Mouse (Mus musculus) hindbrain, embryonic 13.5 days (tissue): ENCODE data around the gene Btbd16. TPM values are rescaled to one million over a fixed set of nuclear protein-coding genes. Genes with fewer than 3 reads are reported as not detected.

Source experiments
- ATAC-seq: fragments of 200-750 bp; cut with Nextera tagmentation; 2 replicates; pipeline ENCODE4 v1.8.0; 2017; ENCODE audit warnings: moderate TSS enrichment; ENCODE audit not compliant: low FRiP score
- H3K27ac ChIP-seq: fragments of 300-500 bp; sonication (generic); 2 replicates; pipeline ENCODE4 v1.5.1; 2015; ENCODE audit warnings: inconsistent platforms, mild to moderate bottlenecking, moderate library complexity
- H3K27me3 ChIP-seq: fragments of 300-500 bp; sonication (generic); 2 replicates; pipeline ENCODE4 v1.6.1; 2015; ENCODE audit warnings: mild to moderate bottlenecking, inconsistent platforms
- H3K36me3 ChIP-seq: fragments of 300-500 bp; sonication (generic); 2 replicates; pipeline ENCODE4 v1.6.1; 2015; ENCODE audit warnings: mild to moderate bottlenecking, inconsistent platforms
- H3K4me1 ChIP-seq: fragments of 300-500 bp; sonication (generic); replicated peaks from 2 replicates; pipeline ENCODE4 v1.6.1; 2015; ENCODE audit warnings: inconsistent platforms
- H3K4me2 ChIP-seq: fragments of 300-500 bp; sonication (generic); 2 replicates; pipeline ENCODE4 v1.6.1; 2015; ENCODE audit warnings: inconsistent platforms, mild to moderate bottlenecking, moderate library complexity
- H3K4me3 ChIP-seq: fragments of 300-500 bp; sonication (generic); 2 replicates; pipeline ENCODE4 v1.5.1; 2015; ENCODE audit warnings: mild to moderate bottlenecking, inconsistent platforms
- H3K9ac ChIP-seq: fragments of 300-500 bp; sonication (generic); 2 replicates; pipeline ENCODE4 v1.6.1; 2015; ENCODE audit warnings: mild to moderate bottlenecking, inconsistent platforms
- H3K9me3 ChIP-seq: fragments of 300-500 bp; sonication (generic); 2 replicates; pipeline ENCODE4 v1.6.1; 2016; ENCODE audit warnings: inconsistent platforms
- WGBS: fragments of 180-500 bp; shearing (Covaris S2); methylation state at CpG from one replicate; pipeline ENCODE4 v1.1.7; 2015; 5-methylcytosine and 5-hydroxymethylcytosine counted together
- polyA plus RNA-seq: library from polyadenylated mRNA; unstranded; fragments of >200 nt; fragmentation: Nextera tagmentation; extraction: Ambion mirVana; gene quantifications from 2 replicates; pipeline ENCODE4 v1.2.1, GENCODE M21; 2015

Btbd16 gene
- polyA plus RNA-seq, 1 experiment from 2014 or later, result 0.16 TPM

DNA sequence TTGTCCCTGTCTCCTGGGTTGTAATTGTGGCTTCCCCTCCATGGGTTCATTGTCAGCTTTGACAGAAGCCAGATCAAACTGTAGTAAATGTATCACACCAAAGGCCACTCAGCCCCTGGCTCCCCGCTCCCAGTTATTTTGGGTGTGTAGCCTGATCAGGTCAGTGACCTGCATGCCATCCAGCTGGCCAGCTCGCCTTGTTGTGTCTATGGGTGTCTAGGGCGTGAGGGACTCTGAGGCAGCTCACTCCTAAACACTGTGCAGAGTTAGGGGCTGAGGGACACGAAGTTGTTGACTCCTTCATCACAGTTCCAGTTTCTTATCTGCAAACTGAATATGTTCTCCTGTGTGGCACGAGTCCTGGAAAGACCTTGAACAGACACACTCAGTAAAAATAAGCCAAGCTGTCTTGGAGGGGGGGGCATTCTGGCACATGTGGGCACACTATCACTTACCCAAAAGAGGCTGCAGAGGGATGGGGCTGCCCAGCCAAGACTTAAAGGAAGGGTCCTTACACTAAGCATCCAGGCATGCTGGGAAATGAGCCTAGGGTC, 7.1 kb downstream of the Btbd16 start:
- WGBS, result 76% methylated on average over 5 of the region's 5 CpGs
- ATAC-seq, result no peak
- H3K9me3 ChIP-seq, result no peaks in the 10 kb centered on the region
- no peak overlapping the region for H3K4me2 ChIP-seq
- H3K27ac ChIP-seq, result no peak overlapping the region
- H3K36me3 ChIP-seq, result no peaks in the 10 kb centered on the region
- H3K27me3 ChIP-seq, result no peaks in the 10 kb centered on the region
- no peak overlapping the region for H3K4me3 ChIP-seq
- no peaks in the 10 kb centered on the region; the same call in 1 of the 2 replicates for H3K4me1 ChIP-seq
- H3K9ac ChIP-seq, result no peak overlapping the region

DNA sequence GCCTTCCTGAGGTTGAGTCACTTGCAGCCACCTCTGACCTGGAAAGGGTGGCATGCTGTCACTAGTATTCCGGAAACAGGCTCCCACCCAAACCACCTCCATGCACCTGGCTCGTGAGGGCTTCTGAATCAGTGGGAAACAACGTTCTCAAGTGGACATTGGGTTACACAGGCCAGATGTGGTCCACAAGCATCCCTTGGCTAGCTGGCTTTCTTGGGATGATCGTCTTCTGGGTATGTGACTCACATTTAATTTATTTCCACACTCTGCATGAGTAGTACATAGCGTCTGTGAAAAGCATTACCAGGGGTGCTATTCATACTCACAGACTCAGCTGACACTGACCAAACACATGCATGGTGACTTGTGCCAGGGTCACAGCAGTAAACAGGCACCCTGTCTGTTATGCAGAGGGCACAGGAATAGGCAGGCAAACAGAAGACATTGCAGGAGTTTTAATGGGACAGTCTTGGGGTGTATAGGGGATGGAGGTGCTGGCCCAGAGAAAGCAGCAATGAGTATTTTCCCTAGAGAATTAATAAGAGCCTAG, 8.7 kb downstream of the Btbd16 start:
- 83% methylated on average over 5 of the region's 5 CpGs for WGBS
- Histone ChIP-seq H3K27ac (no peak overlapping the region), H3K4me3 (no peak overlapping the region), H3K9me3 (no peaks in the 10 kb centered on the region), H3K27me3 (no peaks in the 10 kb centered on the region), H3K36me3 (no peaks in the 10 kb centered on the region), H3K4me1 (no peaks in the 10 kb centered on the region; the same call in 1 of the 2 replicates), H3K4me2 (no peak overlapping the region), H3K9ac (no peak overlapping the region)
- no peak for ATAC-seq

- 80% methylated on average over 12 of the region's 12 CpGs for WGBS
- ATAC-seq, result no peak
These were observed 12.2 kb downstream of the Btbd16 start for GRCm38 (mm10) chr7:130785923-130786575.

GRCm38 (mm10) chr7:130786708-130787107, 12.8 kb downstream of the Btbd16 start:
- no peak for ATAC-seq

More at GRCm38 (mm10) chr7:130785923-130786575, 12.2 kb downstream of the Btbd16 start:
- H3K36me3 ChIP-seq, result no peaks in the 10 kb centered on the region
- no peak overlapping the region for H3K4me2 ChIP-seq
- H3K4me1 ChIP-seq, result no peaks in the 10 kb centered on the region; the same call in 1 of the 2 replicates
- no peak overlapping the region for H3K27ac ChIP-seq
- no peaks in the 10 kb centered on the region for H3K9me3 ChIP-seq
- H3K9ac ChIP-seq, result no peak overlapping the region
- no peaks in the 10 kb centered on the region for H3K27me3 ChIP-seq
- H3K4me3 ChIP-seq, result no peak overlapping the region

GRCm38 (mm10) chr7:130787537-130787936, 13.7 kb downstream of the Btbd16 start:
- H3K4me1 ChIP-seq, result no peaks in the 10 kb centered on the region; the same call in 1 of the 2 replicates
- 94% methylated on average over 4 of the region's 4 CpGs for WGBS
- ATAC-seq, result no peak
- no peaks in the 10 kb centered on the region for H3K36me3 ChIP-seq
- no peak overlapping the region for H3K27ac ChIP-seq
- H3K4me3 ChIP-seq, result no peak overlapping the region
- no peaks in the 10 kb centered on the region for H3K9me3 ChIP-seq
- no peak overlapping the region for H3K9ac ChIP-seq
- H3K27me3 ChIP-seq, result no peaks in the 10 kb centered on the region
- H3K4me2 ChIP-seq, result no peak overlapping the region

More at GRCm38 (mm10) chr7:130786708-130787107, 12.8 kb downstream of the Btbd16 start:
- H3K4me3 ChIP-seq, result no peak overlapping the region
- H3K27me3 ChIP-seq, result no peaks in the 10 kb centered on the region
- H3K4me2 ChIP-seq, result no peak overlapping the region
- 84% methylated on average over 5 of the region's 5 CpGs for WGBS
- no peak overlapping the region for H3K27ac ChIP-seq
- no peak overlapping the region for H3K9ac ChIP-seq
- H3K4me1 ChIP-seq, result no peaks in the 10 kb centered on the region; the same call in 1 of the 2 replicates
- no peaks in the 10 kb centered on the region for H3K9me3 ChIP-seq
- no peaks in the 10 kb centered on the region for H3K36me3 ChIP-seq

DNA sequence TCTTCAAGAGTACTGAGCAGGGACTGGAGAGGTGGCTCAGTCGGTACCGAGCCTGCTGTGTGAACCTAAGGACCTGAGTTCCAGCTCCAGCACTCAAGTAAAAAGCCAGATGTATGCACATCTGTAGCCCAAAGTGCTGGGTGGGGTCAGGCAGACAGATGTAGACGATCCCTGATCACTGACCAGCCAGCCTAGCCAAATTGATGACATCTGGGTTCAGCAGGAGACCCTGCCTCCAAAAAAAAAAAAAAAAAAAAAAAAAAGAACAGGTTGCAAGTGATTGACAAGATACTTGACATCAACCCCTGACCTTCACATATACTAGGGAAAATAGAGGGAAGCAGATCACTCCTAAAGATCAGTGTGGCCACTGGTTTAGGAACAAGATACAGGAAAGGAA, 15.1 kb downstream of the Btbd16 start:
- no peaks in the 10 kb centered on the region for H3K9me3 ChIP-seq
- no peaks in the 10 kb centered on the region for H3K36me3 ChIP-seq
- no peak overlapping the region for H3K27ac ChIP-seq
- H3K27me3 ChIP-seq, result no peaks in the 10 kb centered on the region
- H3K4me1 ChIP-seq, result no peaks in the 10 kb centered on the region; the same call in 1 of the 2 replicates
- H3K4me3 ChIP-seq, result no peak overlapping the region
- 85% methylated on average over 3 of the region's 3 CpGs for WGBS
- no peak overlapping the region for H3K4me2 ChIP-seq
- no peak overlapping the region for H3K9ac ChIP-seq
- no peak for ATAC-seq

GRCm38 (mm10) chr7:130789456-130789855, 15.6 kb downstream of the Btbd16 start:
- Histone ChIP-seq H3K27ac (no peak overlapping the region), H3K9ac (no peak overlapping the region), H3K36me3 (no peaks in the 10 kb centered on the region), H3K4me2 (no peak overlapping the region), H3K4me1 (no peaks in the 10 kb centered on the region; the same call in 1 of the 2 replicates), H3K4me3 (no peak overlapping the region), H3K27me3 (no peaks in the 10 kb centered on the region), H3K9me3 (no peaks in the 10 kb centered on the region)
- 83% methylated on average over 7 of the region's 7 CpGs for WGBS
- ATAC-seq, result no peak

DNA sequence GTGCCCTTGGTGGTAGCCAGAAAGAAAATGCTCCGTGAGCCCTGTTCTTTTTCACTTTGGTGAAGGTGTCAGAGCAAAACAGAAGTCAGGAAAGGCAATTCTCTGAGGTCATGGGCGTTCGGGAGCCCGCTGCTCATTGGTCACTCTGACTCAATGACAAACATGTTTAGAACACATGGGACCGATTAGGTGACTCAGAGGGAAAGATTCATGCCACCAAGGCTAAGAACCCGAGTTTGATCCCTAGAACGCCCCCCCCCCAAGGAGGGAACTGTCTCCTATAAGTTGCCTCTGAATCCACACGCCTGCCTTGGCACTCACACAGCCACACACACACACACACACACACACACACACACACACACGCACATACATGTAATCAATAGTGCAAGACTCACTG, 19.8 kb downstream of the Btbd16 start:
- Histone ChIP-seq H3K9me3 (no peaks in the 10 kb centered on the region), H3K27me3 (no peaks in the 10 kb centered on the region), H3K4me2 (no peak overlapping the region), H3K4me3 (no peak overlapping the region), H3K27ac (no peak overlapping the region), H3K9ac (no peak overlapping the region), H3K36me3 (no peaks in the 10 kb centered on the region), H3K4me1 (no peaks in the 10 kb centered on the region)
- 85% methylated on average over 9 of the region's 9 CpGs for WGBS
- ATAC-seq, result no peak

- Histone ChIP-seq H3K9ac (no peak overlapping the region), H3K4me1 (no peaks in the 10 kb centered on the region), H3K4me3 (no peak overlapping the region), H3K27ac (no peak overlapping the region), H3K9me3 (no peaks in the 10 kb centered on the region), H3K36me3 (no peaks in the 10 kb centered on the region), H3K4me2 (no peak overlapping the region), H3K27me3 (no peaks in the 10 kb centered on the region)
- no peak for ATAC-seq
- 78% methylated on average over 8 of the region's 8 CpGs for WGBS
These were observed 22.9 kb downstream of the Btbd16 start for GRCm38 (mm10) chr7:130796786-130797185.

GRCm38 (mm10) chr7:130797524-130797923, 23.7 kb downstream of the Btbd16 start:
- Histone ChIP-seq H3K36me3 (no peaks in the 10 kb centered on the region), H3K27ac (no peak overlapping the region), H3K4me1 (no peaks in the 10 kb centered on the region), H3K27me3 (no peaks in the 10 kb centered on the region), H3K9me3 (no peaks in the 10 kb centered on the region), H3K4me2 (no peak overlapping the region), H3K4me3 (no peak overlapping the region), H3K9ac (no peak overlapping the region)
- no peak for ATAC-seq
- WGBS, result 87% methylated on average over 6 of the region's 6 CpGs

DNA sequence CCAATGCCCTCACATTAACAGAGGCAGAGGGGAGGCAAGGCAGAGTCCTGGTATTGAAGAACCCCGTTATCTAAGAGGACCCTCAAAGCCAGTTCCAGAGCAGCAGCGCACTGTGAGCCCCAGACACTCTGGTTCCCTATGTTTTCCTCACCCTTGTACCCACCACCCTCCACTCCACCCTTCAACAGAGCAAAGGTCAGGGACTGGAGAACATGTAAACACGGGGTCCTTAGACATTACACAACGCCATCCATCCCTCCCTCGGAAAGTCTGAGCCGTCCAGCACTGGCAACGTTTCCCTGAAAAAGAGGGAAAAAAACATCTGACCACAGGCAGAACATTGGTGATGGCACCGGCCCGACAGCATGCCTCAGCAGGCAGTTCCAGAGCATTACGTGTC, 25.5 kb downstream of the Btbd16 start:
- Histone ChIP-seq H3K36me3 (no peaks in the 10 kb centered on the region), H3K4me3 (no peak overlapping the region), H3K9ac (no peak overlapping the region), H3K4me1 (no peaks in the 10 kb centered on the region), H3K9me3 (no peaks in the 10 kb centered on the region), H3K27me3 (no peaks in the 10 kb centered on the region), H3K27ac (no peak overlapping the region), H3K4me2 (no peak overlapping the region)
- 88% methylated on average over 10 of the region's 10 CpGs for WGBS
- ATAC-seq, result no peak

DNA sequence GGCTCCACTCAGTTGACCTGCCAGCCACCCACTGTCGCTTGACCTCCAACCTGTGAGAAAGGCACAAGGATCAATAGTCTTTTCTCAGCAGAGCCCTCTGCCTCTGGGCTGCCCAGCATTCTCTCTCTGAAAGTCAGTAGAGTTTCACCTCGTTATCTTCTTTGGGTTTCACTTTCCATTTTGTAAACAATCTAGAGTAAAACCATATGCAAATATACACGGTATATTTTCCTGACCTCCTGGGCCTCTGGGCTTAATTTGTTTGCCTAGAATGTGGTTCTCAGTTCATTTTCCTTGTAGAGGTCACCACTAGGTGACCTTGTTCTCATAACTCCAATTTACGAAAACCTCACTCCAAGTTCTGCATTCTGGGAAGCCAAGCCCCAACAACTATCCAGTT, 26.8 kb downstream of the Btbd16 start:
- Histone ChIP-seq H3K4me2 (no peak overlapping the region), H3K4me3 (no peak overlapping the region), H3K9me3 (no peaks in the 10 kb centered on the region), H3K27me3 (no peaks in the 10 kb centered on the region), H3K9ac (no peak overlapping the region), H3K4me1 (no peaks in the 10 kb centered on the region), H3K36me3 (no peaks in the 10 kb centered on the region), H3K27ac (no peak overlapping the region)
- ATAC-seq, result no peak
- 73% methylated on average over 4 of the region's 4 CpGs for WGBS

- H3K4me3 ChIP-seq, result no peak overlapping the region
- no peak overlapping the region for H3K27ac ChIP-seq
- H3K9ac ChIP-seq, result no peak overlapping the region
- H3K36me3 ChIP-seq, result no peaks in the 10 kb centered on the region
- no peaks in the 10 kb centered on the region for H3K9me3 ChIP-seq
- H3K4me2 ChIP-seq, result no peak overlapping the region
- WGBS, result 92% methylated on average over 4 of the region's 4 CpGs
- H3K4me1 ChIP-seq, result no peaks in the 10 kb centered on the region
- no peak for ATAC-seq
- no peaks in the 10 kb centered on the region for H3K27me3 ChIP-seq
These were observed 27.9 kb downstream of the Btbd16 start for GRCm38 (mm10) chr7:130801811-130802210.
